Mouse (Mus musculus) lung, postnatal 10 days (tissue): ENCODE results near the gene Gsk3a.

Experiments
- DNase-seq: peaks from one replicate; pipeline ENCODE4 v3.0.0; 2021

Gene Gsk3a

GRCm38 (mm10) chr7:25219756-25220456 is 17.7 kb downstream of the Gsk3a start:
- peak; percentile 96 for DNase-seq

GRCm38 (mm10) chr7:25219416-25219750 is 18.3 kb downstream of the Gsk3a start:
- DNase-seq = no peak

GRCm38 (mm10) chr7:25218705-25219415 is 18.8 kb downstream of the Gsk3a start:
- DNase-seq = peak; percentile 45

GRCm38 (mm10) chr7:25217653-25218395 is 19.8 kb downstream of the Gsk3a start:
- DNase-seq = peak; percentile 25

GRCm38 (mm10) chr7:25214172-25214571 is 23.5 kb downstream of the Gsk3a start:
- no peak for DNase-seq

- DNase-seq = no peak
Observed at GRCm38 (mm10) chr7:25213099-25213498, 24.6 kb downstream of the Gsk3a start.

GRCm38 (mm10) chr7:25210482-25210881 is 27.2 kb downstream of the Gsk3a start:
- DNase-seq = no peak

GRCm38 (mm10) chr7:25209161-25209622 is 28.5 kb downstream of the Gsk3a start:
- no peak for DNase-seq

GRCm38 (mm10) chr7:25206094-25206830 is 31.4 kb downstream of the Gsk3a start:
- peak; percentile 20 for DNase-seq

- no peak for DNase-seq
Observed at GRCm38 (mm10) chr7:25205355-25206093, 32.1 kb downstream of the Gsk3a start.

- DNase-seq = no peak
Observed at GRCm38 (mm10) chr7:25203624-25204023, 34.0 kb downstream of the Gsk3a start.

- DNase-seq = peak; percentile 77
Observed at GRCm38 (mm10) chr7:25197384-25198018, 40.1 kb downstream of the Gsk3a start.

- no peak for DNase-seq
Observed at GRCm38 (mm10) chr7:25196107-25196506, 41.5 kb downstream of the Gsk3a start.

- DNase-seq = no peak
Observed at GRCm38 (mm10) chr7:25195148-25195547, 42.5 kb downstream of the Gsk3a start.

- no peak for DNase-seq
Observed at GRCm38 (mm10) chr7:25192110-25192509, 45.5 kb downstream of the Gsk3a start.

- DNase-seq = no peak
Observed at GRCm38 (mm10) chr7:25190806-25191205, 46.8 kb downstream of the Gsk3a start.

- peak; percentile 90 for DNase-seq
Observed at GRCm38 (mm10) chr7:25187662-25188650, 49.7 kb downstream of the Gsk3a start.

GRCm38 (mm10) chr7:25184091-25184490 is 53.6 kb downstream of the Gsk3a start:
- no peak for DNase-seq

- no peak for DNase-seq
Observed at GRCm38 (mm10) chr7:25181814-25182213, 55.8 kb downstream of the Gsk3a start.

- DNase-seq = peak; percentile 48
Observed at GRCm38 (mm10) chr7:25181331-25181790, 56.3 kb downstream of the Gsk3a start.
